ENCODE assay signal across 22 mouse cellular contexts in the genomic region with DNA sequence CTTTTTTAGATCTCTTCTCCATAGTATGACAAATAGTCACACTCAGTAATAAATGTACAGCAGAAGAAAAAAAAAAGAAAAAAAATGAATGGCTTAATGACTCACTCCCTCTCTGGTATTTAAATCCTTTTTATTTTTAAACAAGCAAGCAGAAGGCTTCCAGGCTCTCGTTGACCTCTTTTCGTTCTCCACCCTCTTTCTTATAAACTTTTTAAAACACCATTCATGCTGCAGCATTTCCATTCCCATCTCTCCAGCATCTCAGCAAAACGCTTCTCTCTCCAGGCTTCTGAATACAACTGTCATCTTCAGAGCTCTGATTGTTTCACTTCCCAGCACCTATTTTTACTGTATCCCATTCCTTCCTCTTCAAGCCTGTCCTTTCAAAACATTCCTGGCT.
DNase-seq lines count a peak whose midpoint lies in the region; TF ChIP-seq lines count a peak whose summit lies in the region.
"Had no signal": no experiment of that assay in that cellular context is flagged by ENCODE, and none has a peak within 500 bp of the region (broad histone marks: within the 10 kb centered on the region; RNA-seq: fewer than 3 reads in every experiment).

No protein-coding gene starts in this region.

- H3K27ac ChIP-seq in embryonic fibroblast, embryonic 13.5 days (ENCODE audit: insufficient read depth, low read length), result peak overlapping the region; percentile 68
- H3K27ac ChIP-seq: embryonic facial prominence, embryonic 13.5 days; embryonic facial prominence, embryonic 15.5 days; forebrain, embryonic 13.5 days; forebrain, embryonic 15.5 days had no signal

- peak; percentile 6 for DNase-seq in right cerebral cortex, adult 18-20 months
- DNase-seq in right cerebral cortex, postnatal 25 days, result no peak
- peak; percentile 5 for DNase-seq in Muller cell, postnatal 12 days (ENCODE audit: inconsistent ontology term)
- no peak for DNase-seq in natural killer cell, adult 2 months (ENCODE audit: low spot score in 2 of 2)
- DNase-seq in thymus, postnatal 4 days, result no peak
- DNase-seq in lung, adult 18-20 months, result no peak
- DNase-seq: adrenal gland, adult 2 months; adrenal gland, postnatal 10 days; adrenal gland, postnatal 25 days; B cell, adult 2 months; cerebellum, adult 18-20 months; cerebellum, adult 8-10 months; cerebellum, adult 9-11 months; cerebellum, postnatal 14 days; cerebellum, postnatal 36 days; embryo, embryonic 11 days; forebrain, postnatal 0 days had no signal

- H3K4me3 ChIP-seq in embryonic fibroblast, embryonic 13.5 days (ENCODE audit: insufficient read depth, low read length), result no peak overlapping the region
- H3K4me3 ChIP-seq: embryonic facial prominence, embryonic 13.5 days; embryonic facial prominence, embryonic 15.5 days; forebrain, embryonic 13.5 days; forebrain, embryonic 15.5 days had no signal

- H3K4me1 ChIP-seq in embryonic fibroblast, embryonic 13.5 days (ENCODE audit: control insufficient read depth, insufficient read depth, low read length), result peaks cover 4% of the 10 kb centered on the region; the same call in 1 of the 2 replicates
- H3K4me1 ChIP-seq: embryonic facial prominence, embryonic 13.5 days; embryonic facial prominence, embryonic 15.5 days; forebrain, embryonic 13.5 days; forebrain, embryonic 15.5 days had no signal

- TF ChIP-seq POLR2A in embryonic fibroblast, embryonic 13.5 days (IDR thresholded peaks at IDR 0.05; ENCODE audit: low read depth, low read length), result no peak

- TF ChIP-seq CTCF in embryonic fibroblast, embryonic 13.5 days (IDR thresholded peaks at IDR 0.05; ENCODE audit: borderline replicate concordance, insufficient read depth, low read length), result no peak

Comparison
In these comparisons a context has a peak if more than half of its experiments do, and no peak if none do; other contexts are left out.
1. DNase-seq: peak in right cerebral cortex, adult 18-20 months (single experiment) and Muller cell, postnatal 12 days (single experiment); none in right cerebral cortex, postnatal 25 days (single experiment), natural killer cell, adult 2 months (0 of 2), thymus, postnatal 4 days (single experiment) and lung, adult 18-20 months (0 of 2).